Mouse (Mus musculus) midbrain, postnatal 0 days (tissue): ENCODE measurements at regions not wholly inside any gene's neighbourhood (a gene's known extent, or its start where the extent isn't known, plus 50 kb on each side); places are given as distances from the start of the nearest gene placed in this dataset.

Experiments
- ATAC-seq: fragments of 200-750 bp; cut with Nextera tagmentation; 2 replicates; pipeline ENCODE4 v1.8.0; 2017; ENCODE audit warnings: moderate number of reproducible peaks, mild to moderate bottlenecking, moderate TSS enrichment, moderate library complexity; ENCODE audit not compliant: low FRiP score
- DNase-seq: peaks from one replicate; pipeline ENCODE4 v3.0.0-alpha.2; 2015; ENCODE audit warnings: low spot score
- H3K27ac ChIP-seq: fragments of 300-500 bp; sonication (generic); 2 replicates; pipeline ENCODE4 v1.5.1; 2014; ENCODE audit warnings: low read depth, mild to moderate bottlenecking, low read length, mixed read lengths
- H3K27me3 ChIP-seq: fragments of 300-500 bp; sonication (generic); 2 replicates; pipeline ENCODE4 v1.6.1; 2014; ENCODE audit warnings: low read length, control low read depth, mixed read lengths; ENCODE audit not compliant: insufficient read depth
- H3K36me3 ChIP-seq: fragments of 300-500 bp; sonication (generic); 2 replicates; pipeline ENCODE4 v1.6.1; 2014; ENCODE audit warnings: low read length, control low read depth, mixed read lengths; ENCODE audit not compliant: insufficient read depth
- H3K4me1 ChIP-seq: fragments of 300-500 bp; sonication (generic); 2 replicates; pipeline ENCODE4 v1.6.1; 2014; ENCODE audit warnings: mild to moderate bottlenecking, control low read depth, antibody characterized with exemption, low read length, mixed read lengths; ENCODE audit not compliant: insufficient read depth
- H3K4me2 ChIP-seq: fragments of 300-500 bp; sonication (generic); 2 replicates; pipeline ENCODE4 v1.6.1; 2014; ENCODE audit warnings: low read depth, mild to moderate bottlenecking, low read length, mixed read lengths; ENCODE audit not compliant: poor library complexity, severe bottlenecking
- H3K4me3 ChIP-seq: fragments of 300-500 bp; sonication (generic); 2 replicates; pipeline ENCODE4 v1.5.1; 2014; ENCODE audit warnings: low read depth, mild to moderate bottlenecking, low read length, moderate library complexity
- H3K9ac ChIP-seq: fragments of 300-500 bp; sonication (generic); replicated peaks from 2 replicates; pipeline ENCODE4 v1.6.1; 2014; ENCODE audit warnings: mild to moderate bottlenecking, low read length, moderate library complexity, mixed read lengths; ENCODE audit not compliant: poor library complexity, severe bottlenecking
- H3K9me3 ChIP-seq: fragments of 300-500 bp; sonication (generic); 2 replicates; pipeline ENCODE4 v1.6.1; 2016; ENCODE audit warnings: low read length, control low read depth
- CTCF ChIP-seq: IDR thresholded peaks from 2 replicates; pipeline ENCODE4 v1.5.1; 2016; ENCODE audit warnings: antibody characterized with exemption, mild to moderate bottlenecking
- whole genome bisulfite sequencing: fragments of 180-500 bp; shearing (Covaris S2); extraction: QIAGEN DNeasy Blood & Tissue Kit; methylation state at CpG from one replicate; pipeline ENCODE4 v1.1.7; 2014; 5-methylcytosine and 5-hydroxymethylcytosine counted together

- Histone ChIP-seq H3K9me3 (no peaks in the 10 kb centered on the region), H3K27me3 (no peaks in the 10 kb centered on the region), H3K4me3 (no peak overlapping the region), H3K9ac (no peak overlapping the region), H3K4me1 (no peaks in the 10 kb centered on the region), H3K27ac (no peak overlapping the region), H3K36me3 (no peaks in the 10 kb centered on the region), H3K4me2 (no peak overlapping the region)
- no peak for TF ChIP-seq CTCF
- no peak for DNase-seq
- no peak for ATAC-seq
Measured at GRCm38 (mm10) chr3:21020297-21020696, 653.3 kb upstream of the Agtr1b start.

DNA sequence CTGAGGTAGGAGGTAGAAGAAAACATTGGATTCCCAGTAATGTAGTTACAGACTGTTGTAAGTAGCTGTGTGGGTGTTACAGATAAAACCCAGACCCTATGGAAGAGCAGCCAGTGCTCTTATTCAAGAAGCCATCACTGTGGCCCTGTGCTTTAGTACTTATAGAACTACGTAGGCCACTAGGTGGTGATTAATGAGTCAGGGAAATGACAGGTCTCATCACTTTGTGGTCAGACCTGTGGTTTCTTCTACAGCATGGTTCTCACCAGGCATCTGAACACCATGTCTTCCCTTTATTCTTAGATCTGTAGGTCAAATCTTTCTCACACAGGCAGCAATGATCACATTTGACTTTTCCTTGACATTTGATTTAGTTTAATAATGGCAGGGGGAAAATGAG lies 642.7 kb upstream of the Agtr1b start:
- ATAC-seq (no peak), DNase-seq (no peak)
- Histone ChIP-seq H3K36me3 (no peaks in the 10 kb centered on the region), H3K27ac (no peak overlapping the region), H3K4me3 (no peak overlapping the region), H3K4me1 (no peaks in the 10 kb centered on the region), H3K9me3 (no peaks in the 10 kb centered on the region), H3K27me3 (no peaks in the 10 kb centered on the region), H3K4me2 (no peak overlapping the region), H3K9ac (no peak overlapping the region)
- 82% methylated on average over 1 of the region's 1 CpGs for WGBS
- TF ChIP-seq CTCF = no peak

DNA sequence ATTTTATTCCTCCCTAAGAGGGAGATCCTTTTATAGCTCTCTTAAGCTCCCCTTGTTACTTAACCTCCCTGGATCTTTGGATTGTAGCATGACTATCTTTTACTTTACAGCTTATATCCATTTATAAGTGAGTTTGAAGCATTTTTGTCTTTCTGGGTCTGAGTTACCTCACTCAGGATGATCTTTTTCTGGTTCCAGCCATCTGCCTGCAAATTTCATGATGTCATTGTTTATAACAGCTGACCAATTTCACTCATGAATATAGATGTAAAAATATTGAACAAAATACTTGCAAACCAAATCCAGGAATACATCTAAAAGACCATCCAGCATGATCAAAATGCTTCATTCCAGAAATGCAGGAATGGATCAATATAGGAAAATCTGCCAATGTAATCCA lies 631.3 kb upstream of the Agtr1b start:
- Histone ChIP-seq H3K4me2 (no peak overlapping the region), H3K36me3 (no peaks in the 10 kb centered on the region), H3K27ac (no peak overlapping the region), H3K9me3 (no peaks in the 10 kb centered on the region), H3K4me1 (no peaks in the 10 kb centered on the region), H3K27me3 (no peaks in the 10 kb centered on the region), H3K9ac (no peak overlapping the region), H3K4me3 (no peak overlapping the region)
- TF ChIP-seq CTCF = no peak
- no peak for DNase-seq
- no peak for ATAC-seq

DNA sequence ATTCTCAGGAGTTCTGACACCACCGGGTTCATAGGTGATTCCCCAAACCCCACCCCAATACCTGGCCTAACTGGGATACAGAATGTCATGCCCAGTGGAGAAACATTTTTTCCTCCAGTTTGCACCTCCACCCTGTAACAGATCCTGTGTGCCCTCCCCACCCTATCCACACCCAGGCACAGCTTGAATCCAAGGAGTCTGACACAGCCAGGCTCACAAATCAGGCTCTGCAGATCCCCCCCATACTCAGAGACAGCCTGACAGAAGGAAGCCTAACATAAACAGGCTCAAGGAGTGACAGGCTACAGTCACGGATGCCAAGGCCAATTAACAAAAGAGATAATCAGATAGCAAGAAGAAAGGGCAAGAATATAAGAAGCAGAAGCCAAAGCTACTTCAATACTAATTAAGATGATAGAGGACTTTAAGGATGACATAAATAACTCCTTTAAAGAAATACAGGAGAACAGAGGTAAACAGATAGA lies 622.6 kb upstream of the Agtr1b start:
- Histone ChIP-seq H3K36me3 (no peaks in the 10 kb centered on the region), H3K9me3 (no peaks in the 10 kb centered on the region), H3K9ac (no peak overlapping the region), H3K4me3 (no peak overlapping the region), H3K4me1 (peaks cover 14% of the 10 kb centered on the region; the same call in 1 of the 2 replicates), H3K27me3 (no peaks in the 10 kb centered on the region), H3K27ac (no peak overlapping the region), H3K4me2 (no peak overlapping the region)
- TF ChIP-seq CTCF = no peak
- no peak for ATAC-seq
- DNase-seq = no peak
- 58% methylated on average over 2 of the region's 2 CpGs for WGBS

GRCm38 (mm10) chr3:20986942-20987341 lies 620.0 kb upstream of the Agtr1b start:
- WGBS = 0% methylated on average over 1 of the region's 1 CpGs
- ATAC-seq (no peak), DNase-seq (peak; percentile 30)
- H3K27me3 ChIP-seq = no peaks in the 10 kb centered on the region
- no peaks in the 10 kb centered on the region for H3K9me3 ChIP-seq
- peak overlapping the region; percentile 44; the same call in 1 of the 2 replicates for H3K27ac ChIP-seq
- H3K4me3 ChIP-seq = no peak overlapping the region
- no peak overlapping the region for H3K9ac ChIP-seq
- peaks cover 14% of the 10 kb centered on the region; the same call in 1 of the 2 replicates for H3K4me1 ChIP-seq
- no peak overlapping the region for H3K4me2 ChIP-seq
- no peak for TF ChIP-seq CTCF
- no peaks in the 10 kb centered on the region for H3K36me3 ChIP-seq

DNA sequence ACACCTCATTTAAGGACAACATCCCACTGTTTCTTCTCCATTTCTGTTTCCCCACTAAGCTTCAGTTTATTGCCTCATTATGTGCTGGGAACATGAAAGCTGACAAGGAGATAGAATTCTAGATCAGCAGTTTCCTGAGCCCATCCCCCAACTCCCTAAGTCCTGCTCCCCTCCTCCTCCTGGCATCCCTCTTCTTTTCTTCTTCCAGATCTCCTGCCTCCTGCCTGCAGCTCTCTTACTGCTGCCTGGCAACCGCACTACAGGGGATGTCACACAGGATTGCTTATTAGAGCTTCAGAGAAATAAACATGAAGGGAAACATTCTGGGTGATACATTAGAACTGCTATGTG lies 619.4 kb upstream of the Agtr1b start:
- Histone ChIP-seq H3K27ac (peak overlapping the region; percentile 44), H3K36me3 (no peaks in the 10 kb centered on the region), H3K4me1 (peaks cover 14% of the 10 kb centered on the region; the same call in 1 of the 2 replicates), H3K27me3 (no peaks in the 10 kb centered on the region), H3K9me3 (no peaks in the 10 kb centered on the region), H3K4me2 (no peak overlapping the region), H3K4me3 (no peak overlapping the region), H3K9ac (no peak overlapping the region)
- WGBS = 6% methylated on average over 1 of the region's 1 CpGs
- ATAC-seq = peak; percentile 93
- peak; percentile 91 for DNase-seq
- TF ChIP-seq CTCF = peak; percentile 58
